In genomic region chr6:29117417-29118104, GRCm38 (mm10) we compare ENCODE assay signal across 8 mouse cellular contexts. TPM values are rescaled to one million over a fixed set of nuclear protein-coding genes. Genes with fewer than 3 reads are reported as not detected.
DNase-seq lines count a peak whose midpoint lies in the region; ATAC-seq and TF ChIP-seq lines count a peak whose summit lies in the region.
"Had no signal": no experiment of that assay in that cellular context is flagged by ENCODE, and none has a peak within 500 bp of the region (broad histone marks: within the 10 kb centered on the region; RNA-seq: fewer than 3 reads in every experiment).

No protein-coding gene starts in this region.

- no peak for TF ChIP-seq CTCF in heart, postnatal 0 days (IDR thresholded peaks at IDR 0.05; ENCODE audit: low read depth)

- H3K4me3 ChIP-seq in liver, embryonic 16.5 days (ENCODE audit: low read depth, low read length): no peak overlapping the region
- H3K4me3 ChIP-seq in embryonic facial prominence, embryonic 15.5 days (replicated peaks): no peak overlapping the region
- H3K4me3 ChIP-seq in heart, postnatal 0 days (ENCODE audit: low read depth, low read length): no peak overlapping the region

- no peak overlapping the region for H3K27ac ChIP-seq in liver, embryonic 16.5 days (ENCODE audit: low read length)
- peak overlapping the region; percentile 51; the same call in 1 of the 2 replicates for H3K27ac ChIP-seq in embryonic facial prominence, embryonic 15.5 days (replicated peaks)
- peak overlapping the region; percentile 34; the same call in 1 of the 2 replicates for H3K27ac ChIP-seq in heart, postnatal 0 days (ENCODE audit: low read depth)

- H3K27me3 ChIP-seq in liver, embryonic 16.5 days (ENCODE audit: control insufficient read depth, insufficient read depth, low read depth, low read length): no peaks in the 10 kb centered on the region
- no peaks in the 10 kb centered on the region for H3K27me3 ChIP-seq in embryonic facial prominence, embryonic 15.5 days
- no peaks in the 10 kb centered on the region for H3K27me3 ChIP-seq in heart, postnatal 0 days (ENCODE audit: control insufficient read depth, insufficient read depth, low read length)

- intact Hi-C loops in left cerebral cortex, postnatal 25 days (cut with DNase I): no loop called here

- no peak for TF ChIP-seq EP300 in heart, postnatal 0 days (IDR thresholded peaks at IDR 0.05; ENCODE audit: low read depth)

- ATAC-seq in liver, embryonic 16.5 days (ENCODE audit: low read depth): peak; percentile 67
- no peak; the same call in 1 of the 2 replicates for ATAC-seq in embryonic facial prominence, embryonic 15.5 days (ENCODE audit: insufficient number of reproducible peaks, low FRiP score, low TSS enrichment, low read depth)
- ATAC-seq in heart, postnatal 0 days (ENCODE audit: insufficient read depth, low read depth): peak; percentile 77

- H3K4me1 ChIP-seq in liver, embryonic 16.5 days (ENCODE audit: control insufficient read depth, low read depth, low read length): no peaks in the 10 kb centered on the region
- peaks cover 9% of the 10 kb centered on the region for H3K4me1 ChIP-seq in embryonic facial prominence, embryonic 15.5 days
- peaks cover 6% of the 10 kb centered on the region; the same call in 1 of the 2 replicates for H3K4me1 ChIP-seq in heart, postnatal 0 days (ENCODE audit: control insufficient read depth, insufficient read depth)

- no peaks in the 10 kb centered on the region for H3K9me3 ChIP-seq in liver, embryonic 16.5 days (replicated peaks; ENCODE audit: control insufficient read depth, low read length)
- H3K9me3 ChIP-seq in embryonic facial prominence, embryonic 15.5 days (replicated peaks): no peaks in the 10 kb centered on the region
- no peaks in the 10 kb centered on the region for H3K9me3 ChIP-seq in heart, postnatal 0 days (replicated peaks; ENCODE audit: control insufficient read depth, low read length)

- H3K4me2 ChIP-seq in liver, embryonic 16.5 days (ENCODE audit: low read depth, low read length): no peak overlapping the region
- H3K4me2 ChIP-seq in embryonic facial prominence, embryonic 15.5 days (replicated peaks): no peak overlapping the region
- H3K4me2 ChIP-seq in heart, postnatal 0 days (ENCODE audit: low read depth, low read length): no peak overlapping the region

- no peaks in the 10 kb centered on the region for H3K36me3 ChIP-seq in liver, embryonic 16.5 days (ENCODE audit: control insufficient read depth, insufficient read depth)
- no peaks in the 10 kb centered on the region for H3K36me3 ChIP-seq in embryonic facial prominence, embryonic 15.5 days
- H3K36me3 ChIP-seq in heart, postnatal 0 days (replicated peaks; ENCODE audit: control insufficient read depth, insufficient read depth, low read length): no peaks in the 10 kb centered on the region

- no peak overlapping the region for H3K9ac ChIP-seq in liver, embryonic 16.5 days (ENCODE audit: low read depth, low read length)
- H3K9ac ChIP-seq in embryonic facial prominence, embryonic 15.5 days: no peak overlapping the region
- no peak overlapping the region for H3K9ac ChIP-seq in heart, postnatal 0 days (replicated peaks; ENCODE audit: low read depth, low read length)

- 47% methylated on average over 7 of the region's 7 CpGs for WGBS in liver, embryonic 16.5 days (ENCODE audit: insufficient replicate concordance)
- WGBS in embryonic facial prominence, embryonic 15.5 days: 43% methylated on average over 7 of the region's 7 CpGs
- 56% methylated on average over 7 of the region's 7 CpGs for WGBS in heart, postnatal 0 days

- DNase-seq in liver: no peak
- DNase-seq in heart, postnatal 0 days (ENCODE audit: low spot score): peak; percentile 28
- DNase-seq in left cerebral cortex, postnatal 25 days (ENCODE audit: low spot score in 2 of 2): peak; percentile 43 to 78
- DNase-seq in right cerebral cortex, postnatal 14 days: peak; percentile 53
- no peak for DNase-seq in cerebellum, adult 8-10 months

RNA-seq across cellular contexts. Expression of gene Rbm28, which starts 47.2 kb away (rescaled TPM):
- 8.8 and 8.9 TPM in 2 replicates for polyA plus RNA-seq in liver, embryonic 16.5 days (2015; fragmentation: Nextera tagmentation; extraction: Ambion mirVana)
- 33.1 and 35.8 TPM in 2 replicates for polyA plus RNA-seq in embryonic facial prominence, embryonic 15.5 days (2015; fragmentation: Nextera tagmentation; extraction: Ambion mirVana)
- total RNA-seq in heart, postnatal 0 days (2014; rRNA removed; ENCODE audit: low replicate concordance): 6.8 and 15.3 TPM in 2 replicates
- polyA plus RNA-seq in heart, postnatal 0 days (2015; fragmentation: Nextera tagmentation; extraction: Ambion mirVana): 13.3 and 15.1 TPM in 2 replicates
- 10 to 100 TPM; 38.7 to 45.7 TPM for total RNA-seq in left cerebral cortex, postnatal 25 days (2021)

RNA-seq across cellular contexts. Expression of gene Lep, which starts 57.5 kb away (rescaled TPM):
- not detected in 2 replicates for polyA plus RNA-seq in liver, embryonic 16.5 days (2015; fragmentation: Nextera tagmentation; extraction: Ambion mirVana)
- not detected in 2 replicates for polyA plus RNA-seq in embryonic facial prominence, embryonic 15.5 days (2015; fragmentation: Nextera tagmentation; extraction: Ambion mirVana)
- total RNA-seq in heart, postnatal 0 days (2014; rRNA removed; ENCODE audit: low replicate concordance): not detected in 2 replicates
- not detected in 2 replicates for polyA plus RNA-seq in heart, postnatal 0 days (2015; fragmentation: Nextera tagmentation; extraction: Ambion mirVana)
- total RNA-seq in left cerebral cortex, postnatal 25 days (2021): not detected
- total RNA-seq: layer of hippocampus, adult 18-20 months had no signal

Comparison
In these comparisons a context has a peak if more than half of its experiments do, and no peak if none do; other contexts are left out.
1. DNase-seq: peak in heart, postnatal 0 days (single experiment), left cerebral cortex, postnatal 25 days (2 of 2) and right cerebral cortex, postnatal 14 days (single experiment); none in liver (single experiment) and cerebellum, adult 8-10 months (single experiment).